Comparison of ENCODE assay signal across 9 mouse cellular contexts in genomic region chr2:102134510-102135262, GRCm38 (mm10). TPM values are rescaled to one million over a fixed set of nuclear protein-coding genes. Genes with fewer than 3 reads are reported as not detected.
DNase-seq lines count a peak whose midpoint lies in the region; TF ChIP-seq lines count a peak whose summit lies in the region.
"Had no signal": no experiment of that assay in that cellular context is flagged by ENCODE, and none has a peak within 500 bp of the region (broad histone marks: within the 10 kb centered on the region; RNA-seq: fewer than 3 reads in every experiment).

No protein-coding gene starts in this region.

- peaks cover 10% of the 10 kb centered on the region for H3K4me1 ChIP-seq in kidney, adult 2 months (ENCODE audit: control insufficient read depth, insufficient read depth, low read length)

- no peaks in the 10 kb centered on the region for H3K27me3 ChIP-seq in kidney, adult 2 months (replicated peaks; ENCODE audit: control insufficient read depth, insufficient read depth, low read length)
- H3K27me3 ChIP-seq: liver, embryonic 13.5 days had no signal

- no peak overlapping the region for H3K27ac ChIP-seq in kidney, adult 2 months (ENCODE audit: insufficient read depth, low read depth, low read length)
- H3K27ac ChIP-seq: liver, embryonic 13.5 days had no signal

- DNase-seq in kidney, postnatal 14 days, result peak; percentile 36
- DNase-seq in kidney, adult 9 months, result no peak
- DNase-seq in cerebellum, postnatal 36 days, result peak; percentile 87 to 91
- peak; percentile 80 for DNase-seq in layer of hippocampus, postnatal 10 days (ENCODE audit: low spot score in 2 of 2)
- peak; percentile 76 for DNase-seq in right cerebral cortex, postnatal 25 days
- no peak for DNase-seq in heart, adult 18-20 months
- DNase-seq in kidney, adult 2 months, result no peak
- DNase-seq in spleen, postnatal 36 days (ENCODE audit: low spot score in 2 of 2), result no peak
- DNase-seq: liver, embryonic 13.5 days had no signal

- no peak overlapping the region for H3K4me3 ChIP-seq in kidney, adult 2 months (ENCODE audit: insufficient read depth, low read depth, low read length)
- H3K4me3 ChIP-seq: liver, embryonic 13.5 days had no signal

- H3K36me3 ChIP-seq in kidney, adult 2 months (ENCODE audit: control insufficient read depth, insufficient read depth, low read length), result no peaks in the 10 kb centered on the region
- H3K36me3 ChIP-seq: liver, embryonic 13.5 days had no signal

- 65% methylated on average over 9 of the region's 9 CpGs for WGBS in kidney, adult 2 months

- no peak for TF ChIP-seq POLR2A in kidney, adult 2 months (IDR thresholded peaks at IDR 0.05; ENCODE audit: low read depth, low read length)

- no peak for TF ChIP-seq CTCF in kidney, adult 2 months (conservative IDR thresholded peaks at IDR 0.05; ENCODE audit: insufficient read depth, insufficient read length, low read depth, low read length)

RNA-seq across cellular contexts. Expression of gene Ldlrad3, which starts 51.5 kb away (rescaled TPM):
- total RNA-seq in layer of hippocampus, postnatal 10 days (2021), result 10 to 100 TPM; 15.4 to 15.5 TPM
- 1 to 10 TPM; 3.1 to 3.4 TPM for total RNA-seq in heart, adult 18-20 months (2021)
- 16.2 and 18.5 TPM in 2 replicates for polyA plus RNA-seq in kidney, adult 2 months (2012; rRNA removed)

Comparison
In these comparisons a context has a peak if more than half of its experiments do, and no peak if none do; other contexts are left out.
1. DNase-seq: peak in kidney, postnatal 14 days (single experiment), cerebellum, postnatal 36 days (2 of 2), layer of hippocampus, postnatal 10 days (2 of 2) and right cerebral cortex, postnatal 25 days (single experiment); none in kidney, adult 9 months (single experiment), heart, adult 18-20 months (0 of 2), kidney, adult 2 months (single experiment) and spleen, postnatal 36 days (0 of 2).